Mouse (Mus musculus) skeletal muscle tissue, adult 2 months (tissue): Measurements from ENCODE around the gene Dcst1.

Experiments
- DNase-seq: peaks from one replicate; pipeline ENCODE4 v3.0.0-alpha.2; 2012; ENCODE audit warnings: low read depth, low spot score

Dcst1 gene

DNA sequence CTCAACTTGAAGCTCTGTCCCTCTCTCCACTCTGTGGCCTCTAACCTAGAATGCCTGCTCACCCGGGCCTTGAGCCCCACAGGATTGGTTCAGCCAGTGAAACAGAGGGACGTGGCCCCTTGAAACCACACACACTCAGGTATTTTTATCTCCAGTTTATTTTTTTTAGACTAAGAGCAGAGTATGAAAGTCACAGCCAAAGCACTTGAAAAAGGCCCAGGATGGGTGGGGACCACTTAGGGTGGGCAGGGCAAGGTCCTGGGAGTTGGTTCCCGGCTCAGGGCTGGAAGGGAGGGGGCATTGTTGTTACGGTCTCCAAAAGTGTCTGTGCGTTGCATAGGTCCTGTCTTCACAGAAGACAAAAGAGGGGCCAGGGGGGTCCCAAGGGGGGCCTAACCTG is 50.7 kb downstream of the Dcst1 start:
- DNase-seq, result no peak

DNA sequence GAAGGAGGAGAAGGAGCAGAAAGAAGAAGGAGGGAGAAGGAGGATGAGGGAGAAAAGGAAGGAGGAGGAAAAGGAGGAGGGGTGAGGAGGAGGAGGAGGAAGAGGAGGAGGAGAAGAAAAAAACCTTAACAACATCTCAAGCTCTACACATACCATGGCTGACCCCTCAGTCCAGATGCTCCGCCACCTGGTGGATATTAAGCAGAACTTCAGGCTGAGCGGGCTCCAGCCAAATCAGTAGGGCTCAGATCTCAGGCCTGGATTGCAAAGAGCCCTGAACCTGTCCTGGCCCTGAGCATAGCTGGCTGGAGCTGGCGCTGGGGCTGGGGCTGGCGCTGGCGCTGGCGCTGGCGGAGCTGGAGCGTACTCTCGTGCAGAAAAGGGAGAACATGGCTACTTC is 57.0 kb downstream of the Dcst1 start:
- peak; percentile 55 for DNase-seq

DNA sequence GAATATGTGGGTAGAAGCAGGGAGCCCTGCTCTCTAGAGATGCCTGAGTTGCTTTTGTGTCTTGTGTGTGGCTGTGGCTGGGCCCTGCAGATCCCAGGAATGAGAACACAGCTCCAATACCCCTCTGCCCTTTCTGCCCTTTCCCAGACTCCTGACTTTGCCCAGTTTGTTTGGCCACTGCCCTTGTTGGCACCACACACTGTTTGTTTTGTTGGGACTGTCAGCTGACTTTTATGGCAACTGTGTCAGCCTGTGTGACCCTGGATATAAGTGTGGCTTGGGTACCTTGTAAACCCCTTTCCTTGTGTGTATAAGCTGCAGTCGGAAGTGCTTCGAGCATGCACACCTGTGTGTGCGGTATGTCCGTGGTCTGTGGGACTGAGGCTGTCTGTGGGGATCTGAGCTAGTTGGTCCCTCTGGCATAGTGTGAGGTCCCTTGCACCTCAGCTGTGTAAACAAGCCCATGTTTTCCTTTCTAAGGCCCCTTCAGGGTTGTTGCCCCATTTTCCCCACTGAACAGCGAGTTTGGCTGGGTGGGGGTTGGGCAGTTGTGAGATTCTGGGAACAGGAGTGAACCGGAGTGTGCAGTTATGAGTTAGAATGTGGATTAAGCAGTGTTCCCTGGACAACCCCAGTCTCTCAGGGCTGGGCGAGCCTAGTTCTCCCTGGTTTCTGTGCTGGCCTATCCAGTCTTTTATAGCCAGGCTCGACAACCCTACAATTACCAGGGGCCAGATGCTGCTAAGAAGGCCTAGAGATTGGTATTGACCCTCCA is 59.3 kb downstream of the Dcst1 start:
- DNase-seq, result no peak

DNA sequence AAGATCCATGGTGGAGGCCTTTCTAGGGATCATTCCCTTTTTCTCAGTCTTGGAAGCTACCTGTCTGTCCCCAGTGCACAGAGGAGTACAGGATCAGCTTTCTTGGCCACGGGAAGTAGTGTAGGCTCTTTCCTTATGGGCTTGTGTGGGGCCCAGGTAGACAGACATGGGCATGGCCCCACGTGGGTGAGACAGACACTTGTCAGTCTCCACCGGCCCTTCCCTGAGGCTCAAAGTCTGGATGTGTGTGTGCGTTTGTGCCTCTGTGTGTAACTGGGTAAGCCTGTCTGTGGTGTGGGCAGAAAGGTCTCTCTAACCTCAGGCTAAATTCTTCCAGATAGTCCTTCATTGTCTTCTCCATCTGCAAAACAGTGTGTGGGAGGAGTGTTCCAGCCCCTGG is 59.9 kb downstream of the Dcst1 start:
- no peak for DNase-seq

DNA sequence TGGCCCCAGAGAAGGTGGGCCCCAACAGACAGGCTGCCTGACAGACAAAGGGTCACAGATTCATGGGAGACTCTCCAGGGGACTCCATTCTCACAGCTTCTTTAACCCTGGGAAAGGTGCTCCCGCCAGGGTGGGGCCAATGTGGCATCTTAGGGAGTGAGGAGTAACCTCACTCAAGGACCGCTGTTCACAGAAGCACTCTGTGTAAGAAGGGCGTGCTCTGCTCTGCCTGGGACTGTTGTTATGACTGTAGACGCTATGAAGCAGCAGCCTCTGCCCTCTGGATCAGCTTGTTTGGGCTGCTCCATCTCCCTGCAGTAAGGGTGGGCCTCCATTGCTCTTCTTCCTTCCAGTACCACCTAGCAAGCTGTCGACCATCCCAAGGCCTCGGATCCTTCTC is 60.6 kb downstream of the Dcst1 start:
- DNase-seq, result no peak

DNA sequence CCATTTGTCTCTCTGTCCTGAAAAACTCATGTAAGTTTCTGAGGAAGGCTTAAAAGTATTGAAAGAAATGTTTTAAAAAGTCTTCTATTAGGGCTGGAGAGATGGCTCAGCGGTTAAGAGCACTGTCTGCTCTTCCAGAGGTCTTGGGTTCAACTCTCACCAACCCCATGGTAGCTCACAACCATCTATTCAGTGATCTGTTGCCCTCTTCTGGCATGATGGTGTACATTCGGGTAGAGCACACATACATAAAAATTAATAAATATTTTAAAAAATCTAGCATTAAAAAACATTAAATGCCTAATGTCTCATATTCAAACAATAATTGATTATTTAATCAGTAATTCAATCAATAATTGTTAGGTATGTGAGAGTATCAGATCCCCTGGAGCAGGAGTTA is 64.5 kb downstream of the Dcst1 start:
- no peak for DNase-seq
